Mouse (Mus musculus) liver, embryonic 14.5 days (tissue): ENCODE results near the gene Rxfp2. TPM values are rescaled to one million over a fixed set of nuclear protein-coding genes. Genes with fewer than 3 reads are reported as not detected.

ENCODE experiments used
- ATAC-seq: fragments of 200-750 bp; cut with Nextera tagmentation; 2 replicates; pipeline ENCODE4 v1.8.0; 2017; ENCODE audit warnings: moderate number of reproducible peaks, mild to moderate bottlenecking, moderate library complexity; ENCODE audit not compliant: insufficient read depth
- DNase-seq, 3 experiments: peaks; one replicate each; pipeline ENCODE4 v3.0.0-alpha.2; 2012 to 2013; ENCODE audit warnings: low read depth in 3 of 3, low spot score in 3 of 3
- H3K27ac ChIP-seq: fragments of 300-500 bp; sonication (generic); 2 replicates; pipeline ENCODE4 v1.5.1; 2014; ENCODE audit warnings: moderate library complexity, mild to moderate bottlenecking, control low read depth, inconsistent platforms
- H3K27me3 ChIP-seq: fragments of 300-500 bp; sonication (generic); 2 replicates; pipeline ENCODE4 v1.6.1; 2014; ENCODE audit warnings: mild to moderate bottlenecking, low read length, moderate library complexity; ENCODE audit not compliant: control insufficient read depth, insufficient read depth
- H3K36me3 ChIP-seq: fragments of 300-500 bp; sonication (generic); replicated peaks from 2 replicates; pipeline ENCODE4 v1.6.1; 2014; ENCODE audit warnings: low read depth; ENCODE audit not compliant: control insufficient read depth, insufficient read depth
- H3K4me1 ChIP-seq, 2 experiments: fragments of 200-500 bp in 1 of 2; fragments of 300-500 bp in 1 of 2; sonication (generic) in 1 of 2; replicated peaks; 2 replicates each; pipeline ENCODE4 v1.6.1; 2012 to 2014; ENCODE audit warnings: antibody characterized with exemption in 1 of 2, inconsistent platforms in 1 of 2, low read length in 1 of 2; ENCODE audit not compliant: control insufficient read depth in 2 of 2, insufficient read depth in 2 of 2
- H3K4me2 ChIP-seq: fragments of 300-500 bp; sonication (generic); 2 replicates; pipeline ENCODE4 v1.6.1; 2014; ENCODE audit warnings: low read depth, mild to moderate bottlenecking, control low read depth, moderate library complexity
- H3K4me3 ChIP-seq, 2 experiments: fragments of 200-500 bp in 1 of 2; fragments of 300-500 bp in 1 of 2; sonication (generic) in 1 of 2; 2 replicates each; pipeline ENCODE4 v1.5.1; 2012 to 2014; ENCODE audit warnings: low read depth in 2 of 2, low read length in 2 of 2, mild to moderate bottlenecking in 2 of 2, control low read depth in 1 of 2, inconsistent platforms in 1 of 2, moderate library complexity in 1 of 2; ENCODE audit not compliant: insufficient read depth in 1 of 2
- H3K9ac ChIP-seq: fragments of 300-500 bp; sonication (generic); replicated peaks from 2 replicates; pipeline ENCODE4 v1.6.1; 2014; ENCODE audit warnings: mild to moderate bottlenecking, control low read depth, moderate library complexity
- H3K9me3 ChIP-seq: fragments of 300-500 bp; sonication (generic); 2 replicates; pipeline ENCODE4 v1.6.1; 2016; ENCODE audit warnings: low read length, mixed read lengths; ENCODE audit not compliant: control insufficient read depth
- CTCF ChIP-seq: IDR thresholded peaks from 2 replicates; pipeline ENCODE4 v1.5.1; 2016; ENCODE audit warnings: antibody characterized with exemption, low read depth, control low read depth
- EP300 ChIP-seq: IDR thresholded peaks from 2 replicates; pipeline ENCODE4 v1.6.1; 2016; ENCODE audit warnings: antibody characterized with exemption, low read depth
- WGBS: fragments of 180-500 bp; shearing (Covaris S2); extraction: QIAGEN DNeasy Blood & Tissue Kit; methylation state at CpG from one replicate; pipeline ENCODE4 v1.1.7; 2014; ENCODE audit not compliant: insufficient replicate concordance; 5-methylcytosine and 5-hydroxymethylcytosine counted together
- polyA plus RNA-seq, 2 experiments: library from polyadenylated mRNA; depleted of rRNA in 1 of 2; stranded (reverse) in 1 of 2; unstranded in 1 of 2; fragments of >200 nt; fragmentation: Nextera tagmentation in 1 of 2; extraction: Ambion mirVana in 1 of 2; gene quantifications; 2 replicates each; pipeline versions ENCODE4 v1.2.1 to v1.2.3; 2012 to 2014

Rxfp2 gene
- polyA plus RNA-seq, 2 experiments, result not detected

DNA sequence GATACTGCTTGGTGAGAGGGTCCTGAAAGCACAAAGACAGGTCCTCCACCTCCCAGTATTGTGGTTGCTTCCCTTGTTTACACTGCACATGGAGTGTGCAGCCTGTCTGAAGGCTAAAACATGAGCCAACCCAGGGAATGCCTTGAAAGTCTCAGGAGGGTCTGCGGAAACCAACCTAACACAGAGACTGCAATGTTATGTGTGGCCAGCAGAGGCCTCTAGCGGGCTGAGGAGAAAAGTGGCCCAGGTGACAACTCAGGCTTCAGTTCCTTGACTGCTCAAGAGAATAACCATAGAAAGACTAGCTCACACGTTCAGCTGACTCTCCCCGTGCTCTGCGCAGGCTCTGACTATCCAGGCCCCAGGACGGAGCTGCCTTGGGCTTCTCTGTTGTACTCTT, 79.1 kb downstream of the Rxfp2 start:
- ATAC-seq (no peak), DNase-seq (no peak)
- Histone ChIP-seq H3K4me1 (no peaks in the 10 kb centered on the region), H3K4me2 (no peak overlapping the region), H3K27ac (no peak overlapping the region), H3K4me3 (no peak overlapping the region), H3K9ac (no peak overlapping the region), H3K36me3 (no peaks in the 10 kb centered on the region), H3K9me3 (no peaks in the 10 kb centered on the region), H3K27me3 (no peaks in the 10 kb centered on the region)
- 9% methylated on average over 6 of the region's 6 CpGs for WGBS
- no peak for TF ChIP-seq EP300
- TF ChIP-seq CTCF, result peak; percentile 85

DNA sequence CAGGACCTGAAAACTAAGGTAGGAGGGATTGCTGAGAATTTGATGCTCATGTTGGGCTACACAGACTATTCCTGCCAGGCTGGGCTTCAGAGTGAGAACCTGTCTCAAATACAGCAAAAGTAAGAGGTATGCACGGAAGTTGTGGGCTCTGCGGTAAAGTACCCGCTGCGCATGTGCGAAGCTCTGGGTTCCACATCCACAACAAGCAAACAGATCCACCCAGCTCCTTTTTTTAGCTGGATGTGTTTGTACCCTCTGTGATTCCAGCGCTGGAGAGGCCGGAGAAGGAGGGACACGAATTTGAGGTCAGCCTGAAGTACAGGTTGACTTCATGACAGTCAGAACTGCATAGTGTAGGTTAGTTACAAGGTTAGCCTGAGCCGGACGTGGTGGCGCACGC, 80.3 kb downstream of the Rxfp2 start:
- Histone ChIP-seq H3K27me3 (no peaks in the 10 kb centered on the region), H3K36me3 (no peaks in the 10 kb centered on the region), H3K4me1 (no peaks in the 10 kb centered on the region), H3K4me2 (no peak overlapping the region), H3K27ac (no peak overlapping the region), H3K9ac (no peak overlapping the region), H3K4me3 (no peak overlapping the region), H3K9me3 (no peaks in the 10 kb centered on the region)
- TF ChIP-seq EP300 (no peak), CTCF (no peak)
- DNase-seq (no peak), ATAC-seq (no peak)
- WGBS, result 80% methylated on average over 12 of the region's 12 CpGs

DNA sequence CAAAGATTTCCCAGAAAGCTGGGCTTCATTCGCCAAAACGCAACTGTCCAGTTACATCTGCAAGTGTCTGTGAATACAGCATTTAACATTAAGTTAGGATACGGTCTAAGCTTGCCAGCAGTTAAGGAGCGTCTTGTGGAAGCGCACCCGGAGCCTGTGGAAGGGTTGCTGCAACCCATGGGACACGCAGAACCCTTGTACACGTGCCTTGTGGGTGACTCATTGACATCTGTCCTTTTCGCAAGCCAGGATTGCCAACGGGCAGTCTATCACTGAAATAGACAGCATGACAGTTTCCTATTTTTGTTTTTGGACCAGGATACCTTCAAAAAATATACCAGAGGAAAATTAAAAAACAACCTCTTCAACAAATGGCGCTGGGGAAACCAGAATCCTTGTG, 83.3 kb downstream of the Rxfp2 start:
- 70% methylated on average over 11 of the region's 11 CpGs for WGBS
- no peak for DNase-seq

DNA sequence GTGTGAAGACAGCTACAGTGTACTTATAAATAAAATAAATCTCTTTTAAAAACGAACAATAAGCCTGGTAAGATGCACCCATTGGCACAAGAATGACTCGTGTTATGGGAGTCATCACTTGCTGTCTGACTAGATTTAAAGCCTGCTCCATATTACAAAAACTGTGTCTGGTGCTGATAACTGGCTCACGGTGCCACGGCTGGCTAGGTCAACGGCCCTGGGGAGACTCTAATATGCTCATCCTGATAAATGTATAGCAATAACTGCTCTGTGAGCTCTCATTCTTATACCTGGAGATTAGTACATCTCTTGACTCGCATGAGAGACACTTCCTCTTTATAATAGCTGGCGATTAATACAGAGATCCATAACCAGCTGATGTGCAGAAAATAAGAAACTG, 87.9 kb downstream of the Rxfp2 start:
- ATAC-seq (no peak), DNase-seq (no peak)
- 47% methylated on average over 7 of the region's 7 CpGs for WGBS
- TF ChIP-seq EP300 (no peak), CTCF (no peak)
- Histone ChIP-seq H3K4me1 (no peaks in the 10 kb centered on the region), H3K36me3 (no peaks in the 10 kb centered on the region), H3K27me3 (no peaks in the 10 kb centered on the region), H3K9ac (no peak overlapping the region), H3K4me2 (no peak overlapping the region), H3K9me3 (no peaks in the 10 kb centered on the region), H3K4me3 (no peak overlapping the region), H3K27ac (no peak overlapping the region)

More for the DNA sequence above, 83.3 kb downstream of the Rxfp2 start:
- H3K27ac ChIP-seq, result no peak overlapping the region
- no peak for ATAC-seq
- no peak overlapping the region for H3K4me3 ChIP-seq
- no peak for TF ChIP-seq EP300
- TF ChIP-seq CTCF, result no peak
- H3K27me3 ChIP-seq, result no peaks in the 10 kb centered on the region
- H3K36me3 ChIP-seq, result no peaks in the 10 kb centered on the region
- H3K4me1 ChIP-seq, result no peaks in the 10 kb centered on the region
- no peaks in the 10 kb centered on the region for H3K9me3 ChIP-seq
- no peak overlapping the region for H3K9ac ChIP-seq
- H3K4me2 ChIP-seq, result no peak overlapping the region

DNA sequence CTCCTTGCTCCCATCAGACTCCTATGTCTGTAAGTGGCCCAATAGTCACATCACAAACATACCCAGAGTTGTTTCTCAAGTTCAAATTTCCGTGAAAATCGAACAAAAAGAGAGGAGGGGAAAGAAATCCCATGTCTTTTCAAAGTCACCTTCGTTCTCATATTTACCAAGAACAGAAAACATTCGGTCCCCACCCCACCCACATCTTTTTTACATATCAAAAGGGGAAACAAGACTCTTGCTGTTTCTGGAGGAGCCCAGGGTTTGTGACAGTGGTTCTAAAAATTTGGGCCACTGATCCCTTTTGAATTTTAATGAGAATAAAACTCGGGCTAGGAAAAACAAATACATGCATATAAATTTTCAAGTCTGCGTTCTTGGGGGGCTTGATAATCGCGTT, 92.8 kb downstream of the Rxfp2 start:
- no peak for DNase-seq
- H3K36me3 ChIP-seq, result no peaks in the 10 kb centered on the region
- 44% methylated on average over 8 of the region's 8 CpGs for WGBS
- no peaks in the 10 kb centered on the region for H3K9me3 ChIP-seq
- peaks cover 0 to 7% of the 10 kb centered on the region in 2 experiments; a peak in 2 of 4 replicates for H3K4me1 ChIP-seq
- no peak overlapping the region for H3K4me3 ChIP-seq
- H3K4me2 ChIP-seq, result no peak overlapping the region
- H3K9ac ChIP-seq, result no peak overlapping the region
- no peak overlapping the region for H3K27ac ChIP-seq
- TF ChIP-seq EP300 (no peak), CTCF (no peak)
- no peaks in the 10 kb centered on the region for H3K27me3 ChIP-seq
- ATAC-seq, result no peak
